Mouse (Mus musculus) heart, adult 2 months (tissue): Measurements from ENCODE around the gene Tnrc6b.

Source experiments
- CTCF ChIP-seq: fragments of 200-600 bp; IDR thresholded peaks from 2 replicates; pipeline ENCODE4 v1.8.1; 2022; ENCODE audit warnings: antibody characterized with exemption, mild to moderate bottlenecking, moderate library complexity
- EP300 ChIP-seq: fragments of 200-500 bp; IDR thresholded peaks from 2 replicates; pipeline ENCODE4 v1.6.1; 2011; ENCODE audit warnings: low read depth, low read length, control low read depth; ENCODE audit not compliant: insufficient read depth
- POLR2A ChIP-seq: fragments of 200-500 bp; IDR thresholded peaks from 2 replicates; pipeline ENCODE4 v1.6.1; 2011; ENCODE audit warnings: mild to moderate bottlenecking, low read depth, low read length, control low read depth; ENCODE audit not compliant: insufficient read depth

DNA sequence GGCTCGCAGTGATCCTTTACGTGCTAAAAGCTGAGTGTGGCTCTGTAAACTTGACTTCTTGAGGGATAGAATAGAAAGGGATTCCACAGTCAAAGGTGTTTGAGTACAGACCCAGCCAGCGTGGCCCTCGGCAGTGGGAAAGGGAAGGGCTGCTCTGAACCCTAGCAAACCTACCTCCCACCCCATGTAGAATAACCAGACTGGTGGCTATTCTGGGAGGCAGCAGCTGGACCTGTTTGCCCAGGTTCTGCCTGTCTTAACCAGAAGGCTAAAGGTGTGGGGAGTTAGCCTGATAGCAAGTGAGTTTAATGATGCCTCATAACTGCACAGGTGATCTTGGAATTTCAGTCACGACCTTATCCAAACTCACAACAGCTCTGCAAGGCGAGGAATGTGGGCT lies 28.0 kb upstream of the Tnrc6b start:
- TF ChIP-seq CTCF (no peak), POLR2A (no peak), EP300 (no peak)
